Mouse (Mus musculus): ENCODE measurements around the gene Igfbp1.

DNA sequence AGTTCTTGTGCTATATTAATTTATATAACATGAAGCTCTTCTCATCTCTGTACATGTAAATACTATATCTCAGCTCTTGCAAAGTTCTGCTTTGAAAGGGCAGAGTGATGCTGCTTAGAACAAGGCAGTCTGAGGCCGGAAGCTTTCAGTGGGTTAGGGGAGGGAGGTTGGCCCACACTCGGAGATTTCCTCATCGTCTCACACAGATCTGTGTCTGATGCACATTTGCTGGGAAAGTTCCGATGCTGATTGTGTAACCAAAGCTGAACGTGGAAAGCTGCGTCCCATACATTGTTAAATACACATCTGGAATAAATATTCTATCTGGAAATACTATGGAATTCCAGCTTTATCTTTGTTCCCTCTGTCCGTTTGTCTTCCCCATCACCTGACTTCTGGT, 4.6 kb downstream of the Igfbp1 start:
- TF ChIP-seq GATA1 (IDR thresholded peaks at IDR 0.05; ENCODE audit: low read length) (no peak), TAL1 (IDR thresholded peaks at IDR 0.05; ENCODE audit: low read length) (no peak)

Measured in erythroblast, embryonic 14.5 days (primary cell).